9 mouse cellular contexts compared by ENCODE assay signal in the genomic region with DNA sequence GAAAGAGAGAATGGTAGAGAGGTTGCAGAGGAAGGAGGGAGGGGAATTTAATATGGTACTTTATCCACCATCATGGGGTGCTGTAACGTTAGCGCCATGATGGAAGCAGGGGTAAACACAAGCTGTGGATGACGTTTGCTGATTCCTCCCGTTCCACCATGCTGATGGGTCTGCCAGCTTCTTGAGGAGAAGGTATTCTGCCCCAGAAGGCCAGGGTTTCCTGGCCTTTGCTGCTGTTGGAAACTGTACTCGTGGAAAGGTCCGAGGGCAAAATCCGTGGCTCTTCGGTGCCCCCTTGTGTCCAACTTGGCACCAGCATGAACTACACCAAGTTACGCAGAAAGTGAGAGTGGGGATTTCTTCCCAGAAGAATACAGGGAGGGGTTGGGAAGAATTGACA.
DNase-seq lines count a peak whose midpoint lies in the region; ATAC-seq lines count a peak whose summit lies in the region.
"Had no signal": no experiment of that assay in that cellular context is flagged by ENCODE, and none has a peak within 500 bp of the region (broad histone marks: within the 10 kb centered on the region; RNA-seq: fewer than 3 reads in every experiment).

No protein-coding gene starts in this region.

- no peak overlapping the region for H3K4me3 ChIP-seq in forebrain, embryonic 15.5 days
- H3K4me3 ChIP-seq in hindbrain, embryonic 13.5 days = no peak overlapping the region
- H3K4me3 ChIP-seq: limb, embryonic 12.5 days had no signal

- no peak overlapping the region; the same call in 1 of the 2 replicates for H3K4me2 ChIP-seq in forebrain, embryonic 15.5 days (replicated peaks)
- H3K4me2 ChIP-seq in hindbrain, embryonic 13.5 days = 0 out of 2 replicates have a peak overlapping the region, but pooled peaks have one; percentile 29
- H3K4me2 ChIP-seq: limb, embryonic 12.5 days had no signal

- no peaks in the 10 kb centered on the region for H3K27me3 ChIP-seq in forebrain, embryonic 15.5 days
- H3K27me3 ChIP-seq in hindbrain, embryonic 13.5 days = no peaks in the 10 kb centered on the region

- H3K36me3 ChIP-seq in forebrain, embryonic 15.5 days = no peaks in the 10 kb centered on the region
- H3K36me3 ChIP-seq in hindbrain, embryonic 13.5 days = no peaks in the 10 kb centered on the region
- H3K36me3 ChIP-seq: limb, embryonic 12.5 days had no signal

- H3K27ac ChIP-seq in forebrain, embryonic 15.5 days (replicated peaks) = peak overlapping the region; percentile 68
- H3K27ac ChIP-seq in hindbrain, embryonic 13.5 days = 0 out of 2 replicates have a peak overlapping the region, but pooled peaks have one; percentile 26
- H3K27ac ChIP-seq: limb, embryonic 12.5 days had no signal

- H3K9ac ChIP-seq in forebrain, embryonic 15.5 days (replicated peaks) = no peak overlapping the region
- no peak overlapping the region for H3K9ac ChIP-seq in hindbrain, embryonic 13.5 days
- H3K9ac ChIP-seq: limb, embryonic 12.5 days had no signal

- no peaks in the 10 kb centered on the region for H3K9me3 ChIP-seq in forebrain, embryonic 15.5 days
- H3K9me3 ChIP-seq in hindbrain, embryonic 13.5 days = no peaks in the 10 kb centered on the region
- H3K9me3 ChIP-seq: limb, embryonic 12.5 days had no signal

- DNase-seq in Muller cell, postnatal 12 days (ENCODE audit: inconsistent ontology term) = peak; percentile 50
- DNase-seq in cerebellum, adult 11 months = peak; percentile 31
- DNase-seq in layer of hippocampus, postnatal 14 days (ENCODE audit: low spot score in 2 of 2) = peak; percentile 76 to 78
- DNase-seq in lung, postnatal 4 days = peak; percentile 46 to 65
- peak; percentile 82 to 84 for DNase-seq in right cerebral cortex, adult 2 months (ENCODE audit: low spot score in 2 of 2)

- ATAC-seq in forebrain, embryonic 15.5 days (replicated peaks) = peak; percentile 84
- ATAC-seq in hindbrain, embryonic 13.5 days (ENCODE audit: low FRiP score) = peak; percentile 86
- ATAC-seq in erythroid progenitor cell, adult 5-6 weeks (replicated peaks; ENCODE audit: low FRiP score, poor library complexity, severe bottlenecking) = no peak; the same call in 1 of the 2 replicates

- peaks cover 24% of the 10 kb centered on the region for H3K4me1 ChIP-seq in forebrain, embryonic 15.5 days
- H3K4me1 ChIP-seq in hindbrain, embryonic 13.5 days (replicated peaks) = peaks cover 8% of the 10 kb centered on the region; the same call in 1 of the 2 replicates
- H3K4me1 ChIP-seq: limb, embryonic 12.5 days had no signal

- 6% methylated on average over 9 of the region's 9 CpGs for WGBS in forebrain, embryonic 15.5 days
- 7% methylated on average over 9 of the region's 9 CpGs for WGBS in hindbrain, embryonic 13.5 days

Comparison
In these comparisons a context has a peak if more than half of its experiments do, and no peak if none do; other contexts are left out.
1. DNase-seq: peak in every context shown above with its lines; median percentile 83 in right cerebral cortex, adult 2 months; 77 in layer of hippocampus, postnatal 14 days; 56 in lung, postnatal 4 days; 50 in Muller cell, postnatal 12 days; 31 in cerebellum, adult 11 months.